Mouse (Mus musculus): Measurements from ENCODE around the gene Akt3. TPM values are rescaled to one million over a fixed set of nuclear protein-coding genes. Genes with fewer than 3 reads are reported as not detected.
A peak's percentile ranks its signal among the peaks of the same experiment; 100 is the strongest.

The Akt3 gene
- polyA plus RNA-seq, 1 experiment: 3.6 TPM

- Histone ChIP-seq H3K27ac (ENCODE audit: insufficient read depth, low read depth, low read length) (no peak overlapping the region), H3K4me1 (ENCODE audit: control insufficient read depth, insufficient read depth, low read length) (peaks cover 5% of the 10 kb centered on the region), H3K36me3 (ENCODE audit: control insufficient read depth, insufficient read depth, low read length) (no peaks in the 10 kb centered on the region), H3K27me3 (replicated peaks; ENCODE audit: control insufficient read depth, insufficient read depth, low read length) (no peaks in the 10 kb centered on the region), H3K4me3 (ENCODE audit: insufficient read depth, low read depth, low read length) (no peak overlapping the region)
- no peak for TF ChIP-seq POLR2A (IDR thresholded peaks at IDR 0.05; ENCODE audit: low read depth, low read length)
- no peak for TF ChIP-seq CTCF (conservative IDR thresholded peaks at IDR 0.05; ENCODE audit: insufficient read depth, insufficient read length, low read depth, low read length)
- DNase-seq: no peak
- 88% methylated on average over 10 of the region's 10 CpGs for WGBS
Observed at GRCm38 (mm10) chr1:176980801-176981400, 277.1 kb downstream of the Akt3 start.

- no peak overlapping the region for H3K4me3 ChIP-seq (ENCODE audit: insufficient read depth, low read depth, low read length)
- H3K36me3 ChIP-seq (ENCODE audit: control insufficient read depth, insufficient read depth, low read length): no peaks in the 10 kb centered on the region
- DNase-seq: no peak
- H3K27me3 ChIP-seq (replicated peaks; ENCODE audit: control insufficient read depth, insufficient read depth, low read length): no peaks in the 10 kb centered on the region
- WGBS: 94% methylated on average over 5 of the region's 5 CpGs
- no peak for TF ChIP-seq POLR2A (IDR thresholded peaks at IDR 0.05; ENCODE audit: low read depth, low read length)
- no peak for TF ChIP-seq CTCF (conservative IDR thresholded peaks at IDR 0.05; ENCODE audit: insufficient read depth, insufficient read length, low read depth, low read length)
- H3K27ac ChIP-seq (ENCODE audit: insufficient read depth, low read depth, low read length): no peak overlapping the region
- peaks cover 5% of the 10 kb centered on the region for H3K4me1 ChIP-seq (ENCODE audit: control insufficient read depth, insufficient read depth, low read length)
Observed at GRCm38 (mm10) chr1:176980140-176980539, 277.9 kb downstream of the Akt3 start.

GRCm38 (mm10) chr1:176979235-176979634 is 278.8 kb downstream of the Akt3 start:
- Histone ChIP-seq H3K4me1 (ENCODE audit: control insufficient read depth, insufficient read depth, low read length) (peaks cover 5% of the 10 kb centered on the region), H3K27ac (ENCODE audit: insufficient read depth, low read depth, low read length) (no peak overlapping the region), H3K27me3 (replicated peaks; ENCODE audit: control insufficient read depth, insufficient read depth, low read length) (no peaks in the 10 kb centered on the region), H3K36me3 (ENCODE audit: control insufficient read depth, insufficient read depth, low read length) (no peaks in the 10 kb centered on the region), H3K4me3 (ENCODE audit: insufficient read depth, low read depth, low read length) (no peak overlapping the region)
- TF ChIP-seq CTCF (conservative IDR thresholded peaks at IDR 0.05; ENCODE audit: insufficient read depth, insufficient read length, low read depth, low read length): no peak
- TF ChIP-seq POLR2A (IDR thresholded peaks at IDR 0.05; ENCODE audit: low read depth, low read length): no peak
- DNase-seq: no peak

- Histone ChIP-seq H3K4me1 (ENCODE audit: control insufficient read depth, insufficient read depth, low read length) (no peaks in the 10 kb centered on the region), H3K27ac (ENCODE audit: insufficient read depth, low read depth, low read length) (no peak overlapping the region), H3K4me3 (ENCODE audit: insufficient read depth, low read depth, low read length) (no peak overlapping the region), H3K36me3 (ENCODE audit: control insufficient read depth, insufficient read depth, low read length) (no peaks in the 10 kb centered on the region), H3K27me3 (replicated peaks; ENCODE audit: control insufficient read depth, insufficient read depth, low read length) (no peaks in the 10 kb centered on the region)
- no peak for DNase-seq
- TF ChIP-seq CTCF (conservative IDR thresholded peaks at IDR 0.05; ENCODE audit: insufficient read depth, insufficient read length, low read depth, low read length): 0 out of 2 replicates have a peak, but pooled peaks have one; percentile 4
- TF ChIP-seq POLR2A (IDR thresholded peaks at IDR 0.05; ENCODE audit: low read depth, low read length): no peak
- 87% methylated on average over 6 of the region's 6 CpGs for WGBS
Observed at GRCm38 (mm10) chr1:176973356-176974088, 284.5 kb downstream of the Akt3 start.

GRCm38 (mm10) chr1:176971479-176971797 is 286.6 kb downstream of the Akt3 start:
- DNase-seq: no peak
- no peak overlapping the region for H3K4me3 ChIP-seq (ENCODE audit: insufficient read depth, low read depth, low read length)
- no peaks in the 10 kb centered on the region; the same call in 1 of the 2 replicates for H3K36me3 ChIP-seq (ENCODE audit: control insufficient read depth, insufficient read depth, low read length)
- H3K27ac ChIP-seq (ENCODE audit: insufficient read depth, low read depth, low read length): no peak overlapping the region
- 72% methylated on average over 4 of the region's 4 CpGs for WGBS
- no peak for TF ChIP-seq CTCF (conservative IDR thresholded peaks at IDR 0.05; ENCODE audit: insufficient read depth, insufficient read length, low read depth, low read length)
- no peaks in the 10 kb centered on the region for H3K27me3 ChIP-seq (replicated peaks; ENCODE audit: control insufficient read depth, insufficient read depth, low read length)
- no peaks in the 10 kb centered on the region for H3K4me1 ChIP-seq (ENCODE audit: control insufficient read depth, insufficient read depth, low read length)

- TF ChIP-seq CTCF (conservative IDR thresholded peaks at IDR 0.05; ENCODE audit: insufficient read depth, insufficient read length, low read depth, low read length) (no peak), POLR2A (IDR thresholded peaks at IDR 0.05; ENCODE audit: low read depth, low read length) (no peak)
- H3K4me1 ChIP-seq (ENCODE audit: control insufficient read depth, insufficient read depth, low read length): no peaks in the 10 kb centered on the region
- no peak overlapping the region for H3K27ac ChIP-seq (ENCODE audit: insufficient read depth, low read depth, low read length)
- H3K36me3 ChIP-seq (ENCODE audit: control insufficient read depth, insufficient read depth, low read length): no peaks in the 10 kb centered on the region; the same call in 1 of the 2 replicates
- H3K4me3 ChIP-seq (ENCODE audit: insufficient read depth, low read depth, low read length): no peak overlapping the region
- H3K27me3 ChIP-seq (replicated peaks; ENCODE audit: control insufficient read depth, insufficient read depth, low read length): no peaks in the 10 kb centered on the region
- DNase-seq: no peak
- WGBS: 72% methylated on average over 16 of the region's 16 CpGs
Observed at GRCm38 (mm10) chr1:176970635-176971478, 287.1 kb downstream of the Akt3 start.

Other genes starting within 250 kb of the Akt3 start
- gene Zbtb18, start 184.1 kb upstream of the Akt3 start, polyA plus RNA-seq (2012; rRNA removed): 9.2 and 12.7 TPM in 2 replicates